Mouse (Mus musculus): ENCODE data around the gene Edil3.
A peak's percentile ranks its signal among the peaks of the same experiment; 100 is the strongest.
"Not testable (repeated sequence)": the region's sequence is repeated elsewhere in the genome, so short reads cannot be mapped to it uniquely, and the experiment has no call there.

Gene Edil3

GRCm38 (mm10) chr13:88972355-88972754 is 151.1 kb downstream of the Edil3 start:
- no peak for DNase-seq (ENCODE audit: low spot score)

DNA sequence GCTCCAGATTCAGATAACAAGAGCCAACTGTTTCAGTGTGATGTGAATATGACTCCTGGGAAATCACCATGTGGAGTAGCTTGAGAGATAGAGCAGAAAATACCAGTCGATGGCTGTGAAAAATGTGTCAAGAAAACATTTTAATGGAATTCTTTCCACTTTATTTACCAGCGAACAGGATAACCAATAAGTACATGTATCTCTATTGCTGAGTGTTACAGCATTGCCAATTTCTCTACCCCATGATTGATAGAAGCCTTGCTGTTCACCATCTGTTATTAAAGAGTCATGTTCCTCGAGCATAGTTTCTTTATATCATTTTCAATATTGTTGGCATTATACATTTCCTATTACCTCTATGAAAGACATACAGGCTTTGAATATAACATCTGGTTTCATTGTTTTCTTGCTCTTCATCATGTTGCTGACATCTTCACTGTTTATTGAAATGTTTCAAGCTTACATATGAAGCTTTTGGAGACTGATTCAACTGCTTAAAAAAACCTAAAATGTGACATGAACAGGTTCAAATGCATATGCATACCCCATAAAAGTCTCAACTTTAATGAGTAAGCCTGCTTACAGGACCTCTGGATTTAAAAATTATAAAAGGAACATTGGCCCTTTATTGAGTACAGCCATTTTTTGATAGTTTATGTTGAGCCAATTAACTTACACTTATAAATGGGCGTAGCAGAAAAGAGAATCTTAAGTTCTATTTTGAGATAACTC is 186.6 kb downstream of the Edil3 start:
- DNase-seq (ENCODE audit: low spot score): no peak

DNA sequence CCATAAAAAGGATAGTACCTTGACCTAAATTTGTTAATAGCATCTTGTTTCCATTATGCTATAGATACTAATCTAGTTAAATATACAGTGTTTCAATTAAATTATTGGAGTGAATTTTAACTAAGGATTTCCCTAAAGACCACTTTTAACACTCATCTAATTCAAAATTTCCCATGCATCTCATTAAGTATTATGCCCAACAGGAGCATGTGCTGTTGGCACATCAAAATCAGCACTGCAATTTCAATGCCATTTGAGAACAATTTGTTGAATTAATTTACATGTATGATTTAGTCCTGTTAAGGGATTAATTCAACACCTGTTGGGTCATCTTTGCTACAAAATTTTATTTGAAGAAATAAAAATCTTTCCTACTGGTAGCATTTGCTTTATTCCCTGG is 191.2 kb downstream of the Edil3 start:
- no peak for DNase-seq (ENCODE audit: low spot score)

GRCm38 (mm10) chr13:89029817-89030539 is 208.7 kb downstream of the Edil3 start:
- DNase-seq (ENCODE audit: low spot score): peak; percentile 49

DNA sequence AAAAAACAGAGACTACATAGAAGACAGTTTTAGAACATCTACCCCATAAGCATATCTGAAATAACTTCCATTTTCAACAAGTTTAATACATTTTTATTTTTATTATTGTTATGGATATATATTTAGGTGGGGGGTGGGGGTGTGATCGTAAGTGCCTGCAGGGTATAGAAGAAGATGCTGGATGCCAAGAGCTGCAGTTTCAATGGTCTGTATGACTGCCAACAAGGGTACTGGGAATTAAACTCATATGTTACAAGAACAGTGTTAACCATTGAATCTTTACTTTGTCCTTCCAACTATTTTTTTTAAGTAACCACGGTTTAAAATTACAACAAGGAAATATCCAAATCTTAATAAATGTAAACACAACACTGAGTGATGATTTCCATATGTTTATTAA is 214.4 kb downstream of the Edil3 start:
- DNase-seq (ENCODE audit: low spot score): no peak

- no peak for DNase-seq (ENCODE audit: low spot score)
Measured at GRCm38 (mm10) chr13:89041495-89041894, 220.2 kb downstream of the Edil3 start.

GRCm38 (mm10) chr13:89070132-89070531 is 248.9 kb downstream of the Edil3 start:
- DNase-seq (ENCODE audit: low spot score): not testable (repeated sequence)

GRCm38 (mm10) chr13:89076212-89076611 is 254.9 kb downstream of the Edil3 start:
- no peak for DNase-seq (ENCODE audit: low spot score)

DNA sequence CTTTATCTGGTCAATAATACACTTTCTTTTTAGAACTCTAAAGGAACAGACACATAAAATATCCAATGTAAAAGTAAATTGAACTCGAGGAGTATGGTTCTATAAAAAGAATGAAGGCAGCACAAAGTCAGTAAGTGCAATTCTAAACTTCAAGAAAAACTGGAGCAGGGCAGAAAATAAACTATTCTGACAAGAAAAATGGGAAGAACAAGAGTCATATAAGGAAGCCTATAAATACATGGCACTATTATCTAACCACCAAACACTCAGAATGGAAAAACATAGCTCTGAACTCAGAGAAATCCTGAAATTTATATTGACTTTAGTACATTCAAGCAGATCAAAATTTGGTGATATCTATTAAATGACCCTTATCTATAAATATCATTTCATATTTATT is 284.6 kb downstream of the Edil3 start:
- DNase-seq (ENCODE audit: low spot score): no peak

DNA sequence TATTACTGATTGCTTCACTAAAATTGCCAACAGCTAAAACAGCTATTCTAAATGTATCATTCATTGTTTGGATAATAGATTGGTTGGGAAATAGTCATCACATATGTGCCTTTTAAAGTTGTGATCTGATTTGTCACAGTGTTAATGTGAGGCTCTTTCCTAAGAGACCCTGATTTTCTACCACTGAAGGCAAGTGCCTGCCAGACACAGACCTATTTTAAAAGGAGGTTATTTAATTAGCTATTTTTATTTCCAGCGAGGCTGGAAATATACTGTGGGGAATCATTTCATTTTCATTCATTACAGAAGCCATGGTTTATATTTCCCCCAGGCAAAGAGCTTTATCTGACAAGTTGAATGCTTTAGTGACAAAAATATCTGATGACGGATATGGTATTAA is 296.3 kb downstream of the Edil3 start:
- no peak for DNase-seq (ENCODE audit: low spot score)

- no peak for DNase-seq (ENCODE audit: low spot score)
Measured at GRCm38 (mm10) chr13:89119809-89120208, 298.5 kb downstream of the Edil3 start.

DNA sequence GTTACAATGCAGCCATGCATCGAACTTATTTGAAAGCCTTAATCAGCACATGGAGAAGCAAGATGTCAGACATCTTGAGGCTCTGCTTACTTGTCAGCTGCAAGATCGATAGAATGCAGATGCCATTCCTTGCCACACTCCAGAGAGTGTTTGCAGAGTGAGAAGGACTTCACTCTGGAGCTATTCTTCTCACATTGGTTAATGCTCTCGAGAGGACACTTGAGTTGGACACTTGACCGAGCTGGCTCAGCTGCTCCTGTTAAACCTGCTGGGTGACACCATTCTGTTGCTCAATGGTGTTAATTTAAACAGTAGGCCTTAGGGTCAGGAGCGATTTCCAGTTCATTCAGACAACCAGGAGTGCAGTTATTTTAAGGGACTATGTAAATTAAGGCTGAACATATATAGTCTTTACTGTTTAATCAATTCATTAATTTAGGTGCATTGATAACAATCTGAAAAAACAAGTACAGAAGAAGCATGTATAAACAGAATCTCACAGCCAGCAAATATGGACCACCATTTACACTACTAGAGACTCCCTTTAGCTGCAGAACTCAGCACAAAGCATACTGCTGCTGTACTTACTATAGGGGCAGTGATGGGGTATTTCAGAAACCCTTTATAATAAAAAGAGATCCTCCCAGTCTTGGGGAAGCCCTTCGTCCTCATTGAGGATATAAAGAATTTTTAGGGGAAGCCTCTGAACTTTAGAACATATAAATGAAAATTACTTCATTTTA is 301.4 kb downstream of the Edil3 start:
- no peak for DNase-seq (ENCODE audit: low spot score)

DNA sequence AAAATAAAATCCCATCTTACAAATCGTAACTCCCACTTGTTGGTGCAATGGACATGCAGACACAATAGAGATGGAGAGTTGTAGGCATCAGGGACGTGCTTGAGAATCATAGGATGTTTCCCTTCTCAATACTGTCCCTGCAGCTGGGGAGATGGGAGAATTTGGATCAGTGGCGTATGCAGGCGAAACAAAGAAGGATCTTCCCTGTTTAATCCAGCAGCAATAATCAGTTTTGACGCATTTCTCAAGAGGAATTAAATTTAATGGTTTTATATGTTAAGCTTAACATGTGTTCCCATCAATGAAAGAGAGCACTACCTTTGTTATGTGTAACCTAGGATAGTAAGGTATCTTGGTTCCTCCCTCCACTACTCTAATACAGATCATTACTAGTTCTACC is 302.1 kb downstream of the Edil3 start:
- DNase-seq (ENCODE audit: low spot score): no peak

- DNase-seq (ENCODE audit: low spot score): peak; percentile 14
Measured at GRCm38 (mm10) chr13:89146056-89146547, 324.8 kb downstream of the Edil3 start.

GRCm38 (mm10) chr13:89151878-89152277 is 330.6 kb downstream of the Edil3 start:
- DNase-seq (ENCODE audit: low spot score): no peak

GRCm38 (mm10) chr13:89167960-89168359 is 346.7 kb downstream of the Edil3 start:
- no peak for DNase-seq (ENCODE audit: low spot score)

DNA sequence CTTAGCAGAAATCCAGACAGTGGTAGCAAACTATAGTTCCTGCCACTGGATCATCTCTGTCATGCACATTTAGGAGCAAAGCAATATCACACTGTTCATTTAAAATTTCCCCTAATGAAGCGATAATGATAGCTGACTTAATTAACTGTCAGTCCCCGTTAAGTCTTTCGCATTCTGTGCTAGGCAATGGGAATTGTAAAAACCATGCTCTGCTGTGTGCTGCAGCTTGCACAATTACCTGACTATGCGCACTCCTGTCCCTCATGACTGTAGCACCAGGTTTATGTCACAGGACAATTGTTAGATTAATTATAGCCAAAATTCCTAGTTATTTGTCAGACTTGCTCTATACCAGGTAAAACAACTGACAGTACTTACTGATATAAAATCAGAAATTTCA is 348.8 kb downstream of the Edil3 start:
- DNase-seq (ENCODE audit: low spot score): no peak

DNA sequence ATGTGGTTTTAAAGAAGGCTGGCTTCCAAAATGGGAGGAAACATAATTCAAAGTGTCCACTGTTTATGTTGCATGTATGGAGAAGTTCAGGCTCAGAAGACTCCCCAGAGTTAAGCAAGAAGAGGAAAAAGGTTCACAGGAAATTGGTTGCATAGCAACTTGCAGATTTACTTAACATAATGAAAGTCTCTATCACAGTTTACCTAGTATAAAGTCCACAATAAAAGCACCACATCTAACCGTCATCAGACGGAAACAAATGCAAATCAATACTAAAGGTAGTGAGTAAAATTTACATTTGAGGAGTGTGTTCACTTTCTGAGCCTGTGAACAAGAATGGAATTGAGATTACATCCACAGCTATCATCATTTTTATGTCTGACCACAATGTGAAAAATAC is 353.9 kb downstream of the Edil3 start:
- DNase-seq (ENCODE audit: low spot score): no peak

DNA sequence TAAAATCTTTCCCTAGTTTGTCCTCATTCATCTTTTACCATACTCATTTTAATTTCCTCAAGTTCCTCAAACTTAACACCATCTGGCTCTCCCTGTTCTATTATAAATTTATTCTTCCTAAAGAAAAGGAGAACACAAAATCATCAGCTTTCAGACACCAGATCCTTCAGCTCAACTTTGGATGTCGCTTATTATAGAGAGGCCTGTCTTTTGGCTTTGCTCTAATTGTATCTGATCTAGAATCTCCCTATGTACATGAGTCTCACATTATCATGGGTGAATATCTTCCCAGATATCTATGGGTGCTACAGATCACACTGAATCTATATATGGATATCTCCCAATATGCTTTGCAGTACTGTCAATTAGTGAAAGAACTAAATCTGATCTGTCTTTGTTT is 367.8 kb downstream of the Edil3 start:
- DNase-seq (ENCODE audit: low spot score): no peak

DNA sequence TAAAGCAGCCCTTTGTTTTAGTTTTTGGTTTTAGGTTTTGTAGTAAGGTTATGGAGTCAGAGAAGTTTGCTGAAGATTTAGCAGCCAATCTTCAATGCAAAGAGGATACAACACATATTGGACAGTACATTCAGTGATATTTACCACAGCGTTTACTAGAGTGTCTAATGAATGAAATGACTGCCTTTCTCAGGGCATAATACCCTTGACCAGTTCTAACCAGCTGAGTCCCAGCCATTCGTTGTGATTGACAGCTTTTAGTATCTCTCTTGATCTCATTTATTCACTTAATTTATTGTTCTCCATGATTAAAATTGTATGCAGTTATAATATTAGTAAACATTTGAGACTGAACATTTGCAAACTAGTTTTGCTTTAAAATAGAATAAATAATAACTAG is 375.7 kb downstream of the Edil3 start:
- no peak for DNase-seq (ENCODE audit: low spot score)

DNA sequence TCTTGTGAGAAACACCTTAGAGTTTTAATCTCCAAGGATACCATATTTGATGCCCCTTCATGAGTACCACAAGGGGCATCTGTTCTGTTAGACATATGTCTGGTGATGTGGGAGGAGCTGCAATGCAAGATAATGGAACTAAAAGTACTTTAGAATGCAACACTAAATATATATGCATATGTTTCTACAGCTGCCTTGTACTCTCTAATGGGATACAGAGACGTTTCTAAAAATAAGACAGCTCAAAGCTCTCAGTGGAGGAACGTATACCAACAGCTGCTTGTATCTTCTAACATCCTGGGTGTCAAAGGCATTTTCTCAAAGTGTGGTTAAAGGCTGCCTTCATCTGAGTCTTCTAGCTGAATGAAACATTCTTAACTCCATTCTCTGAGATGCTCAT is 378.0 kb downstream of the Edil3 start:
- DNase-seq (ENCODE audit: low spot score): no peak

DNA sequence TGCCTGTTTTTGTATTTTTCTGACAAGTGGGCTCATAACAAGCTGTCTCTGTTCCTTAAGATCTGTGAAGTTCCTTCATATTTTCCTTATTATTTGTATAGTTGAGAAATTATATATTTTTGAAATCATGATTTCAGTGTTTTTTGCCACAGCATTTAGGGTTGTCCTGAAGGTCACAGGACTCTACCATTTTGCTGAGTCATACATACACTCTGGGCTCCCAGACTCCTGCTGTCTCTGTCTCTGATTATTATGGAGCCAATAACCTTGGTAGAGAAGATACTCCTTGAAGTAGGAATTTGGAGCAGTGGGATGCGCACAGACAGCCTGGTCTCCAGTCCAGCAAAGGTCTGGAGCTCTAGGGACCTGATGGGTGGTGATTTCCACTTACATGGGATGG is 416.8 kb downstream of the Edil3 start:
- no peak for DNase-seq (ENCODE audit: low spot score)

Measured in embryo, embryonic 10 days (tissue).